Mouse (Mus musculus) megakaryocyte progenitor cell, adult 5-6 weeks (primary cell): ENCODE data around the gene Parp8. TPM values are rescaled to one million over a fixed set of nuclear protein-coding genes. Genes with fewer than 3 reads are reported as not detected.

Experiments used
- ATAC-seq: replicated peaks from 2 replicates; pipeline ENCODE4 v1.8.0; 2016; ENCODE audit warnings: mild to moderate bottlenecking, moderate TSS enrichment, inconsistent platforms; ENCODE audit not compliant: poor library complexity
- total RNA-seq, 2 experiments: library from RNA; stranded (forward) in 1 of 2; stranded (reverse) in 1 of 2; fragments of 157-497, 149-512 nt in 1 of 2; fragments of 200-1000 nt in 1 of 2; gene quantifications; 2 replicates each; pipeline versions ENCODE4 v1.2.3 to v1.2.4; 2015 to 2017

Gene Parp8
- total RNA-seq (2015) (148 and 167 TPM in 2 replicates), total RNA-seq (2017) (89.5 and 104 TPM in 2 replicates)

DNA sequence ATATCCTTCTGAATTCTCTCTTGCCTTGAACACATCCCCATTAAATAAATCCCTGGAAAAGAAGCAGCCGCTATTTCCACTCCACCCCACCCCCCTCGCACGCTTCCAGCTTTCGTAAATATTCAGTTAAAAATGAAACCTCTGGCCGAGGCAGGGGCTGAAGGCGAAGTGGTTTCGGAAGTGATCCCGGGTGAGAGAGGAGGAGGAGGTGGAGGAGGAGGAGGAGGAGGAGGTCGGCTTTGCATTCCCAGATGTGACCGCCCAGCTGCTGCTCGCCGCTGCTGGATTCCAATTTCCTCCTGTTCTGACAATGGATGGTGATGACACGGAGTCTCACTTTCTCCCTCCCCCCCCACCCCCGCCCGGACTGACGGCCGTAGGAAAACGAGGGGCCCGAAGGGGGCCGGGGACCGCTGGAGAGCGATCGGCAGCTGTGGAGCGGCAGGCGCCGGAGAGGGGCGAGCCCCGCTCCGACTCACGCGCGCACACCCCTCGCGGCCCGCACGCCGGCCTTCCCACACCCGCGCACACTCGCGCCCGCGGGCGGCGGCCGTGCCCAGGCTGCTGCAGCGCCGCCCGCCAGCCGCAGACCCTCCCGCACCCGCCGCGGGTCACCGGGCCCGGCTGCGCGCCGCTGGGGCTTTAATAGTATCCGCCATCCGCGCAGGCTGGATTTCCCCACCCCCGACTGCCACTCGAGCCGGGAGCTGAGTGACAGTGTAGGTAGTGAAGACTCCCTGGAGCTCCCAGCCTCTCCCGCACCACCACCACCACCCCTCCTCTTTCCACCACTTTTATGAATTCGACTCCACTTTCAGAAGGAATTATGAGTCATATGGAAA, at the start of gene Parp8:
Gene Parp8 (minus strand): TSS at position 312 of the 842 bp plus-strand sequence.
- ATAC-seq = peak; percentile 16

DNA sequence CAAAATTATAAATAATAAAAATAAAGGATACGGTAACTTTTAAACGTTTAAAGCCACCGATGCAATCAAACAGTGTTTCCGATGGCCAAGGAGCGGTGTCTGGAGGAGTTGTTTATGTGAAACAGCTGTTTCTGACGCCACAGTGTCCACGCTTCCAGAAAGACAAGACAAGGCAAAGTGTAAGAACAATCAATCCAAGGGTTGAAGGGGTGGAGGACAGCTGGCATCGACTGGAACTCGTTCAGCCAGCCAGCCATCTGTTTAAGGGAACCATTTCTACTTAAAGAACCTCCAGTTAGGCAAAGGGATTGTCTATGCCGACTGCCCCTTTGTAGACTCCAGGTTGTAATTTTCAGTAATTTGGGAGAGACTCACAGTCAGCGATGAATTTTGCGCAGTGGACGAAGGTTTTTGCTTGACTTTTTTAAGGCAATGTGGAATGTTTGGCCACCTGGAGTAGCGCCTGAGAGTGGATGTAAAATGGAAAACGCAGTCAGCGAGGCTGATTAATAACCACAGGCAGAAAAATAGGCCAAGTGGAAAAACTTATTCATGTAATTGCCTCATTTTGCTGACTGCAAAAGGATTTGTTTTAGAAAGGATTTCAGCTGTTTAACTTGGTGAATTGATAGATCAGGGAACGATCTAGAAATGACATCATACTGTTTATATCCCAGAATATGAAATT, 37.4 kb upstream of the Parp8 start:
- no peak for ATAC-seq

DNA sequence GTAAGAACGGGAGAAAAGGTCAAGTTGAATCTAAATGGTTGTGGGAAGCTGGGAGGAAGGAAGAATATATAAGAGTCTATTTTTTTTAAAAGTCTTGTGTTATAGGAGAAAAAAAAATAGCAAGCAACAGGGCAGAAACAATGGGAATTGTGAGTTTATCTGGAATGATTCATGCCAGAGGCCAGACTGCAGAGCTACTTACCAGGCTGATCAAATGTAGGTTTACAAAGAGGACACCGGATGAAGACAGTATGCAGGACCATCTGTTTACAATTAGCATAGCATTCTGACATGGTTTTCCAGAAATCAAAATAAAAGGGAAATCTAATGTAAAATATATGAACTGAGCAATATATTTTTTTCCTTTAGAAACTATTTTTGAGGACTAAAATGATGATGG, 31.1 kb upstream of the Parp8 start:
- no peak for ATAC-seq

GRCm38 (mm10) chr13:117054811-117055496, 29.6 kb upstream of the Parp8 start:
- ATAC-seq = peak; percentile 10; the same call in 1 of the 2 replicates

DNA sequence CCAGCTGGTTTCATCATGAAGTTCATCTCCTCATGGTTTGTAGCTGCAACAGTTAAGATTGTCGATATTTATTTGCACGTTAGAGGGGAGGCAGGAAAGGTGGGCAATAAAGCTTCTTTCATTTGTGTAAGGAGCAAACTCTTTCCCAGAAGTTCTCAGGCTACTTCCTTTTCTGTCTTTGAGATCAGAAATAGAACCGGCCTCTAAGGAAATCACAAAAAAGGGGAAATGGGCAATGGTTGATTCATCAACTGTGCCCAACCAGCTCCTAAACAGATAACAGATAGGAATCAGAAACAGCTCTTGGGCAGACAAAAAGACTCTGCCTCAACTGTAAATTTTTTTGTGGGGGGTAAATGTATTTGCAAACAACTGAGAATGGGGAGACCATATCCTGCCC, 27.4 kb upstream of the Parp8 start:
- peak; percentile 52 for ATAC-seq

DNA sequence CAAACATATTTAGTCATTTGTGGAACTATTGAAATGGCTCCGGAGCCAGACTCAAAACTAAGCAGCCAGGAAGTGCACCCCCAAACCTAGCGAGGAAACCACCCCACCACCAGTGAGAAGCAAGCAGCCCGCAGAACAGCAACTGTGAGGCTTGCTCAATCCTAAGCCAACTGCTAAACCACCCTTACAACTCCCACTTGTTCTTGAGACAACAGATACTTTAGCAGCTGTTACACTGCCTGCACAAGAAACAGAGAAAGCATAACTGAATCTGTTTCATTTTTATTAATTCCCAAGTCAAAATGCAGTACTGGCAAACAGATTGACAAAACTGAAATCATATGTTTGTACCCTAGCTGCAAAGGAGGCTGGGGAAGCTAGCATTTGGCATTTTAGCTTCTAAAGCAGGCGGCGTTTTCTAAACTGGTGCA, 23.2 kb upstream of the Parp8 start:
- ATAC-seq = peak; percentile 86

GRCm38 (mm10) chr13:117043567-117043966, 18.2 kb upstream of the Parp8 start:
- ATAC-seq = peak; percentile 63

DNA sequence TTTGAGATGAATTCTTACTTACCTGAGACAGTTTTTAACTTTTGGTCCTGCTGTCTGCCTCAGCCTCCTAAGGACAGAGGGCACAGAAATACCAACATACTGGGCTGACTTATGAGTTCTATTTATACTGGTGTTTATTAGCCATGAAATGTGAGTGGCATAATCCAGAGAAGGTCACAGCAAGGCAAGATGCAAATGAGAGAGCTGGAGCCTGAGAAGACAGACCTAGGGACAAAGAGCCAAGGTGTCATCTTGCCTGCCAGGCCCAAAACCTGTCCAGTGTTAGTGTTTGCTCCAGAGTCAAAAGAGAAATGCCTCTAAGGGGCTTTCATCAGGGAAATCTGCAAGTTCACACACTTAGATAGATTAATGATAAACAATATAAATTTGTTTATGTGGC, 15.7 kb upstream of the Parp8 start:
- no peak for ATAC-seq

DNA sequence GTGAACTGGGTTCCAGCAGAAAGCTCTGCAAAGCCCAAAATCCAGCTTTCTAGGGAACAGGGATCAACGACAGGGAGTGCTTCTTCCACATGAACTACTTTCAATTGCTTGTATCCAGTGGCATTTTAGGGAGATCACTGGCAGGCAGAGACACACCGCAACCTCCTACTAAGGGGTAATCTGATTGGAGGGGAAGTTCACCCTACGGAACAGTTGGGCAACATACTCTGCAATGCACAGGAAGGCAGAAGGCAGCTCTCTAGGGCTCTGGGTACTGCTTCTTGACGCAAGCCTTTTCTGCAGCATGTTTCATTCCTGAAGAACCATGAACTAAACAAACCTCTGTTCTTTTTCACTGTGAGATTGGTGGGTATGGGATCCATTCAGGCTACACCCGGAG, 10.9 kb upstream of the Parp8 start:
- peak; percentile 73 for ATAC-seq

DNA sequence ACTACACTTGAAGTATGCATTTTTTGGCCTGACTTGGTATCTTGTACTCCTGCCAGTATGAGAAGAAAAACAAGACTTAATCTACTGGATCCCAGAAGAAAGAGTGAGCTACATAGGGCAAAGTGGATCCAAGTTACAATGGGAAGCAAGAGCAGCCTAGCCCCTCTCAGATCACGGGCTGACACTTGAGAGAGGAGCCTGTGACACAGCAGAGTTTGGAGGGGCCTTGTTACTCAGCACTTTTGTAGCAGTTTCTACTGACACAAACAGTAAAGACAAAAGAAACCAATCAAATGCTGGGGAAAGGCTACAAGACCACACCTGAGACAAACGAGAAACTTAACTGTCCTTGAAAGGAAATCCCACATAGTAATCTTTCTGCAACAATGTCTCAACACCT, 9.8 kb upstream of the Parp8 start:
- peak; percentile 7; the same call in 1 of the 2 replicates for ATAC-seq

GRCm38 (mm10) chr13:117034676-117035075, 9.3 kb upstream of the Parp8 start:
- ATAC-seq = no peak

DNA sequence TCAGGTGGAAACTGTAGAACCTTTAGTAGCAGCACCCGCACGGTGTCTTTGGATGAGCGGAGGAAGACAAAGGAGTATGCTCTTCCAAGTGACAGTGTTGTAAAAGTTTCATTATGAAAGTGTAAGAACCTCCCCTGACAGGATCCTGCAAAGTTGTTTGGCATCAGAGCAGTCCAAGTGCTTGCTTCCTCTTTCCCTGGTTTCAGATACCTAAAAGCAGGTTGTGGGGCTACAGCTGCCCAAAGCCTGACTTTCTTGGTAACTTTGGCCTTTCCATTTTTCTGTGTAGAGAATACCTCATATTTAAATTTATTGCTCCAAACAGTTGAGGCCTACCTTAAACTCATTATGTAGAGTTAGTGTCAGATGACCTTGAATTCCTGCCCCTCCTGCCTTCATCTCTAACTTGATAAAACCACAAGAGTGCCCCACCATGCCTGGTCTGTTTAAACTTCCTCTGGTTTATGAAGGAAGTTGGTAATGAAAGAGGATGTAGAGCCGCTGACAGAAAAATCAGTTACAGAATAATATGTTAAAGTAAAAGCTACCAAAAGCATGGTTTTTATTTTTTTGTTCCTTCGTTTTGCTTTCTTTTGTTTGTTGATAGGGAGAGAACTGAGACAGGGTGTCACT, 8.5 kb upstream of the Parp8 start:
- peak; percentile 54 for ATAC-seq

DNA sequence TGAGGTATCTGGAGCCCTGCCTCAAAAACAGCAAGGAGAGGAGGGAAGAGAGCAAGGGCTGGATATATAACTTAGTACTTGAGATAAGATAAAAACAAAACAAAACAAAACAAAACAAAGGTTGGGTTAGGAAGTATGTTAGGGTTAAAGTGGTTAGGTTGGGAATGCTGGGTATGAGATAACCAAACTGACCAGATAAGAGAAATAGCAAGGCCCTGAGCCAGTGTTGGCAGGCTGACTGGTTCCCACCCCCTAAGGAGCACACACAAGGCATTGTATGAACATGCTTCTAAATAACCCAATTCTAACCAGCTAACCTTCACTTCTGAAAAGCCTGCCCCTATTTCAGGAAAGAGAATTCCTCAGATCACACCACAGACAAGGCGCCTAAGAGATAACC, 7.1 kb upstream of the Parp8 start:
- ATAC-seq = no peak

GRCm38 (mm10) chr13:117031546-117031945, 6.2 kb upstream of the Parp8 start:
- ATAC-seq = no peak

GRCm38 (mm10) chr13:117028221-117028620, 2.9 kb upstream of the Parp8 start:
- ATAC-seq = peak; percentile 37

DNA sequence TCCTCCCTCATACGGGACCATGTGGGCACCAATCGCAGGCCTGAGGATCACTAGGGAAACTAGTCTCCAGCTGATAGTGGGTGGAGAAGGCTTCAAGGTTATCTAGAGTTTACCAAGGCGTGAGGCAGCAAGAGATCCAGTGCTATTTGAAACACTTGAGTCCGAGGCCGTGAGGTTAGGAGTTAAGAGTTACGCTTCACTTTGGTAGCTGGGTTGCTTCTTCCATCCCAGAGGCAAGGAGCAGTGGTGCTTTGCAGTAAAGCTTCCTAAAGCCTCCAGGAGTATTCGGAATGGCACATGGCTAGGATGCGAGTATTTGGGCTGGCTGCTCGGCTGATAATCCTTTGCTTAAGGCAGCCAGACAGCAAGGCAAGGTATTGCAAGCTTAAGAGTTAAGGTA, 2.0 kb upstream of the Parp8 start:
- ATAC-seq = peak; percentile 13; the same call in 1 of the 2 replicates

GRCm38 (mm10) chr13:117026276-117026780, 991 bp upstream of the Parp8 start:
- peak; percentile 13; the same call in 1 of the 2 replicates for ATAC-seq

- no peak for ATAC-seq
These were observed 466 bp downstream of the Parp8 start for GRCm38 (mm10) chr13:117024916-117025225.

DNA sequence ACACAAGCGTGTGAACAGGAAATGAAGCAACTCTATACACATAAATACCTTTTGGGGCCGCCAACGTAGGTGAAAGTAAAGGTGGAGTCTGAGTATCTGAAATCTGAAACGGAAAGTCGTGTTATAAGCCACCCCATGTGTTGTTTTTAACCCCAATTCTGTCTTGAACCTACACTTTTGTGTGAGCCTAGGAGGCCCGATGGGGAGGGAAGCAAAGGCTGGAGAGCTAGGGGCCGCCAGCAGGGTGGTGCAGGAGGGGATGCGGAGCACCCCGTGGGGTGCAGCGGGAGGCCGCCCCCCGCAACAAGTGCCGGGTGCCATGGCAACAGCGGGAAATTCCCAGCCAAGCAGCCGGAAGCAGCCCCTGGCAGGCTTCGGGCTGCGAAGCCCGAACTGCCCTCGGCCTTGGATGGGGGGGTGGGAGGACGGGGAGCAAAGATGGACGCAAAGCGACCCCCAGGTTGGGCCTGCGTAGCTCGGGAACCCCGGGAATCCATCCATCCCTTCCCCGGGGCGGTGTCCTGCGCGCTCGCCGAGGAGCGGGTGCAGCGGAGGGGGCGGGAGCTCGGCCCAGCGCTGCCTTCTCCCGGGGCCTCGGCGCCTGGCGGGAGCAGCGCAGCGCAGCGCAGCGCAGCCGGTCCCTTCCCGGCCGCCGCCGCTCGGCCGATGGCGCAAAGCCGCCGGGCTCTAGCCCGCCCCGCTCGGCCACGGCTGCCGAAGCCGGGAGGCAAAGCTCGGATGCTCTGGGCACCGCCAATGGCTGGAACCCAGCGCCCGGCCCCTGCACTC, 1.0 kb downstream of the Parp8 start:
- ATAC-seq = peak; percentile 15
